Mouse (Mus musculus): ENCODE measurements around the gene Il1rapl1.

Il1rapl1 gene

GRCm38 (mm10) chrX:87507997-87508396 is 607.4 kb downstream of the Il1rapl1 start:
- DNase-seq, result no peak

GRCm38 (mm10) chrX:87502604-87503003 is 612.8 kb downstream of the Il1rapl1 start:
- no peak for DNase-seq

- no peak for DNase-seq
These were observed 632.0 kb downstream of the Il1rapl1 start for GRCm38 (mm10) chrX:87483416-87483815.

- DNase-seq, result peak; percentile 80 to 86
These were observed 877.3 kb downstream of the Il1rapl1 start for GRCm38 (mm10) chrX:87238191-87238590.

- DNase-seq, result no peak
These were observed 890.2 kb downstream of the Il1rapl1 start for GRCm38 (mm10) chrX:87225280-87225679.

GRCm38 (mm10) chrX:87002296-87002695 is 1113.1 kb downstream of the Il1rapl1 start:
- DNase-seq, result no peak

GRCm38 (mm10) chrX:86955126-86955525 is 1160.3 kb downstream of the Il1rapl1 start:
- no peak for DNase-seq

GRCm38 (mm10) chrX:86954614-86955013 is 1160.8 kb downstream of the Il1rapl1 start:
- no peak for DNase-seq

- DNase-seq, result no peak
These were observed 1164.5 kb downstream of the Il1rapl1 start for GRCm38 (mm10) chrX:86950940-86951339.

- no peak for DNase-seq
These were observed 1166.3 kb downstream of the Il1rapl1 start for GRCm38 (mm10) chrX:86949112-86949511.

- no peak for DNase-seq
These were observed 1260.6 kb downstream of the Il1rapl1 start for GRCm38 (mm10) chrX:86854835-86855234.

GRCm38 (mm10) chrX:86808218-86808617 is 1307.2 kb downstream of the Il1rapl1 start:
- DNase-seq, result no peak

- no peak for DNase-seq
These were observed 1312.7 kb downstream of the Il1rapl1 start for GRCm38 (mm10) chrX:86802725-86803124.

- DNase-seq, result no peak
These were observed 1386.6 kb downstream of the Il1rapl1 start for GRCm38 (mm10) chrX:86728803-86729202.

All from B cell, adult 2 months (primary cell).